Mouse (Mus musculus) kidney, adult 18-20 months (tissue): ENCODE measurements around the gene Lin28a.

ENCODE experiments used
- DNase-seq: peaks from one replicate; pipeline ENCODE4 v3.0.0; 2021

The Lin28a gene

GRCm38 (mm10) chr4:133971741-133972140, 46.9 kb downstream of the Lin28a start:
- DNase-seq = no peak

DNA sequence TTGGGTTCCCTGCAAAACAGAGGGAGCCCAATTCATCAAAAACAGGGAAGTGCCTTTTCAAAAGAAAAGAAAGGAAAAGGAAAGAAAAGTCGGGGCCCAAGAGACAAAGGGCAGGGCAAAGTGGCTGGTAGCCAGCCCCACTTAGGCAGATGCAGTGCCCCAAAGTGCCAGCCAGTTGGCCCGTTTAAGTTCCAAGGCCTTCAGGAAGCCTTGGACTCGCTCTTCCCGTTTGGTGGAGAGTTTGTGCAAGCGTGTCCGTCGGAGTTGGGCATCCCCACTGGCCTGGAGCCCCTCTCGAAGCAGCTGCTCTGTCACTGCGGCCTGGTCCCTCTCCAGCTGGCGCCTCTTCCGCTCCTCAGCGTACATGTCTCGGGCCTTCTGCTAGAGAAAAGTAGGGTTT, 47.8 kb downstream of the Lin28a start:
- no peak for DNase-seq

DNA sequence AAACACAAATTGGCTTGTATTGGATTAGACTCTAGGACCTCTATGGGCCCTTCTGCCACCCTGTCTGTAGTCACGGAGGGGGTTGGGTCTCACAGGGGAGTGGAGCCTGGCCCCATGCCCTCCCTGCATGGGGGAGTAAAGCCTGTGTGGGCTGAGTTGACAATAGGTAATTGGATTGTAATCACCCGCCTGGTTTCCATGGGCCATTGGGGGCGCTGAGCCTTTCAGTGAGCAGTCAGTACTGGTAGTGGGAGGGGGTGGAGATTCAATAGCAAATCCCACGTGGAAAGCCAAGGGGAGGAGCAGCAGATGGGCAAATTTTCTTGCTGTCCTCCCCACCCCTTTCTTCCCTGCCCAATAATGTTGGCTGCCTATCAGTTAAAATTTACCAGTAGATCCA, 48.4 kb downstream of the Lin28a start:
- DNase-seq = no peak

GRCm38 (mm10) chr4:133969114-133969770, 49.4 kb downstream of the Lin28a start:
- no peak for DNase-seq

- DNase-seq = no peak
Observed at GRCm38 (mm10) chr4:133968150-133968921, 50.3 kb downstream of the Lin28a start, which contains the start of gene Hmgn2. TSS of gene Hmgn2 (minus strand) at chr4:133968650.

DNA sequence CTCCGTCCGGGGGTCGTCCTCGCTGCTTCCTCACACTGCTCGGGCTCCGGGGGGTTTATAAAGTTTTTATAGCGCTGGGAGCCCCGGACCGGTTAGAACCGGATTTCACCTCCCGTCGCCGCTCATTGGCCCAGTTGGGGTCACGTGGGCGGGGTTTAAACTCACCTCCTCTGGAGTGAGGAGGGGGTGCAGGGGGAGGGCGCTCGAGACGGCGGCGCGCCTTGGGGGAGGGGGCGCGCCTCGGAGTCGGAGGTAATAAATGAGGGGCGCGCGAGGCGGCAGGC, 50.8 kb downstream of the Lin28a start:
- peak; percentile 89 for DNase-seq

GRCm38 (mm10) chr4:133967138-133967865, 51.3 kb downstream of the Lin28a start:
- DNase-seq = peak; percentile 99

- DNase-seq = no peak
Observed at GRCm38 (mm10) chr4:133966271-133966940, 52.2 kb downstream of the Lin28a start.

DNA sequence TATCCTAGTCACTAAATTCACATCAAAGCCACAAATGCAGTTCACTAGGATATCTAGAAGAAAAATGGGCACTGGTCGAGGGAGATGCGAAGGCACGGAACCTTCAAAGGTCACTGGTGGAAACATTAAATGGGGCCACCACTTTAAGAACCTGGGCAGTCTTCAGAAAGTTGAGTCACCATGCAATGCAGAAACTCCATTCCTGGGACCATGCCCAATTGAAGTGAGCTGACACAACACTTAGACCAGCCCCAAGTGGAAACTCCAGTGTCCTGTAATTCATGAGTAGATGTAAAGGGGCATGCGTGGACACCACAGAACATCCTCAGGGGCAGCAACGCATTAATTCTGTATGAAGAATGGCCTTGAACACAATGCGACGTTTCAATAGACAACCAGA, 56.1 kb downstream of the Lin28a start:
- DNase-seq = no peak

- no peak for DNase-seq
Observed at GRCm38 (mm10) chr4:133958884-133959283, 59.8 kb downstream of the Lin28a start.

GRCm38 (mm10) chr4:133956358-133956757, 62.3 kb downstream of the Lin28a start:
- DNase-seq = no peak
